Mouse (Mus musculus) midbrain, postnatal 0 days (tissue): ENCODE measurements around the gene Fzd1. TPM values are rescaled to one million over a fixed set of nuclear protein-coding genes. Genes with fewer than 3 reads are reported as not detected.
A peak's percentile ranks its signal among the peaks of the same experiment; 100 is the strongest.

Source experiments
- ATAC-seq: fragments of 200-750 bp; cut with Nextera tagmentation; 2 replicates; pipeline ENCODE4 v1.8.0; 2017; ENCODE audit warnings: moderate number of reproducible peaks, mild to moderate bottlenecking, moderate TSS enrichment, moderate library complexity; ENCODE audit not compliant: low FRiP score
- DNase-seq: peaks from one replicate; pipeline ENCODE4 v3.0.0-alpha.2; 2015; ENCODE audit warnings: low spot score
- H3K27ac ChIP-seq: fragments of 300-500 bp; sonication (generic); 2 replicates; pipeline ENCODE4 v1.5.1; 2014; ENCODE audit warnings: low read depth, mild to moderate bottlenecking, low read length, mixed read lengths
- H3K27me3 ChIP-seq: fragments of 300-500 bp; sonication (generic); 2 replicates; pipeline ENCODE4 v1.6.1; 2014; ENCODE audit warnings: low read length, control low read depth, mixed read lengths; ENCODE audit not compliant: insufficient read depth
- H3K36me3 ChIP-seq: fragments of 300-500 bp; sonication (generic); 2 replicates; pipeline ENCODE4 v1.6.1; 2014; ENCODE audit warnings: low read length, control low read depth, mixed read lengths; ENCODE audit not compliant: insufficient read depth
- H3K4me1 ChIP-seq: fragments of 300-500 bp; sonication (generic); 2 replicates; pipeline ENCODE4 v1.6.1; 2014; ENCODE audit warnings: mild to moderate bottlenecking, control low read depth, antibody characterized with exemption, low read length, mixed read lengths; ENCODE audit not compliant: insufficient read depth
- H3K4me2 ChIP-seq: fragments of 300-500 bp; sonication (generic); 2 replicates; pipeline ENCODE4 v1.6.1; 2014; ENCODE audit warnings: low read depth, mild to moderate bottlenecking, low read length, mixed read lengths; ENCODE audit not compliant: poor library complexity, severe bottlenecking
- H3K4me3 ChIP-seq: fragments of 300-500 bp; sonication (generic); 2 replicates; pipeline ENCODE4 v1.5.1; 2014; ENCODE audit warnings: low read depth, mild to moderate bottlenecking, low read length, moderate library complexity
- H3K9ac ChIP-seq: fragments of 300-500 bp; sonication (generic); replicated peaks from 2 replicates; pipeline ENCODE4 v1.6.1; 2014; ENCODE audit warnings: mild to moderate bottlenecking, low read length, moderate library complexity, mixed read lengths; ENCODE audit not compliant: poor library complexity, severe bottlenecking
- H3K9me3 ChIP-seq: fragments of 300-500 bp; sonication (generic); 2 replicates; pipeline ENCODE4 v1.6.1; 2016; ENCODE audit warnings: low read length, control low read depth
- CTCF ChIP-seq: IDR thresholded peaks from 2 replicates; pipeline ENCODE4 v1.5.1; 2016; ENCODE audit warnings: antibody characterized with exemption, mild to moderate bottlenecking
- WGBS: fragments of 180-500 bp; shearing (Covaris S2); extraction: QIAGEN DNeasy Blood & Tissue Kit; methylation state at CpG from one replicate; pipeline ENCODE4 v1.1.7; 2014; 5-methylcytosine and 5-hydroxymethylcytosine counted together
- polyA plus RNA-seq: library from polyadenylated mRNA; unstranded; fragments of >200 nt; fragmentation: Nextera tagmentation; extraction: Ambion mirVana; gene quantifications from 2 replicates; pipeline ENCODE4 v1.2.1, GENCODE M21; 2015
- total RNA-seq: library from RNA; depleted of rRNA; stranded (reverse); fragments of >200 nt; gene quantifications from 2 replicates; pipeline ENCODE4 v1.2.3, GENCODE M21; 2014; rRNA removed

Fzd1 gene
- total RNA-seq (105 and 112 TPM in 2 replicates), polyA plus RNA-seq (14.1 and 16.2 TPM in 2 replicates)

GRCm38 (mm10) chr5:4757902-4758301 lies at the start of gene Fzd1:
TSS of gene Fzd1 (minus strand) at chr5:4758035.
- Histone ChIP-seq H3K4me1 (peaks cover 3% of the 10 kb centered on the region; the same call in 1 of the 2 replicates), H3K27ac (peak within 1 kb of the TSS; percentile 96), H3K9ac (peak within 1 kb of the TSS; percentile 82), H3K36me3 (no peaks in the 10 kb centered on the region), H3K4me2 (peak within 1 kb of the TSS; percentile 87), H3K27me3 (no peaks in the 10 kb centered on the region), H3K9me3 (no peaks in the 10 kb centered on the region), H3K4me3 (peak within 1 kb of the TSS; percentile 94)
- TF ChIP-seq CTCF = peak; percentile 66
- peak; percentile 92 for ATAC-seq
- DNase-seq = peak; percentile 96
- WGBS = under 1% methylated on average over 27 of the region's 33 CpGs

GRCm38 (mm10) chr5:4805228-4805627 lies 47.4 kb upstream of the Fzd1 start:
- H3K9ac ChIP-seq = no peak overlapping the region
- H3K4me1 ChIP-seq = no peaks in the 10 kb centered on the region
- no peak for DNase-seq
- ATAC-seq = no peak
- no peaks in the 10 kb centered on the region for H3K27me3 ChIP-seq
- H3K4me3 ChIP-seq = no peak overlapping the region
- H3K9me3 ChIP-seq = no peaks in the 10 kb centered on the region
- H3K4me2 ChIP-seq = no peak overlapping the region
- H3K36me3 ChIP-seq = no peaks in the 10 kb centered on the region
- TF ChIP-seq CTCF = no peak
- no peak overlapping the region for H3K27ac ChIP-seq
- 61% methylated on average over 4 of the region's 4 CpGs for WGBS

- H3K27me3 ChIP-seq = no peaks in the 10 kb centered on the region
- H3K9me3 ChIP-seq = no peaks in the 10 kb centered on the region
- H3K4me1 ChIP-seq = no peaks in the 10 kb centered on the region
- no peak for TF ChIP-seq CTCF
- H3K36me3 ChIP-seq = no peaks in the 10 kb centered on the region
- H3K27ac ChIP-seq = no peak overlapping the region
- ATAC-seq (no peak), DNase-seq (no peak)
- no peak overlapping the region for H3K9ac ChIP-seq
- WGBS = 79% methylated on average over 5 of the region's 5 CpGs
- H3K4me3 ChIP-seq = no peak overlapping the region
- no peak overlapping the region for H3K4me2 ChIP-seq
Measured at GRCm38 (mm10) chr5:4803708-4804107, 45.9 kb upstream of the Fzd1 start.

- H3K9ac ChIP-seq = no peak overlapping the region
- no peak overlapping the region for H3K4me3 ChIP-seq
- no peaks in the 10 kb centered on the region for H3K36me3 ChIP-seq
- H3K27me3 ChIP-seq = no peaks in the 10 kb centered on the region
- no peak overlapping the region for H3K27ac ChIP-seq
- no peaks in the 10 kb centered on the region for H3K4me1 ChIP-seq
- ATAC-seq (no peak), DNase-seq (no peak)
- no peak for TF ChIP-seq CTCF
- no peaks in the 10 kb centered on the region for H3K9me3 ChIP-seq
- no peak overlapping the region for H3K4me2 ChIP-seq
Measured at GRCm38 (mm10) chr5:4801971-4802370, 44.1 kb upstream of the Fzd1 start.

- peak; percentile 36 for DNase-seq
- no peaks in the 10 kb centered on the region for H3K27me3 ChIP-seq
- TF ChIP-seq CTCF = no peak
- H3K9me3 ChIP-seq = no peaks in the 10 kb centered on the region
- no peaks in the 10 kb centered on the region for H3K36me3 ChIP-seq
- H3K4me3 ChIP-seq = no peak overlapping the region
- H3K4me2 ChIP-seq = no peak overlapping the region
- no peaks in the 10 kb centered on the region for H3K4me1 ChIP-seq
- H3K9ac ChIP-seq = no peak overlapping the region
- WGBS = 25% methylated on average over 8 of the region's 8 CpGs
- H3K27ac ChIP-seq = no peak overlapping the region
- ATAC-seq = no peak
Measured at GRCm38 (mm10) chr5:4801096-4801850, 43.4 kb upstream of the Fzd1 start.

GRCm38 (mm10) chr5:4791219-4791618 lies 33.4 kb upstream of the Fzd1 start:
- WGBS = 74% methylated on average over 3 of the region's 3 CpGs

More at GRCm38 (mm10) chr5:4791219-4791618, 33.4 kb upstream of the Fzd1 start:
- ATAC-seq (no peak), DNase-seq (no peak)
- Histone ChIP-seq H3K4me1 (no peaks in the 10 kb centered on the region), H3K4me2 (no peak overlapping the region), H3K9me3 (no peaks in the 10 kb centered on the region), H3K27me3 (no peaks in the 10 kb centered on the region), H3K9ac (no peak overlapping the region), H3K36me3 (no peaks in the 10 kb centered on the region), H3K4me3 (no peak overlapping the region), H3K27ac (no peak overlapping the region)
- TF ChIP-seq CTCF = no peak
